Comparison of ENCODE assay signal across 8 mouse cellular contexts in genomic region chr8:80738388-80739154, GRCm38 (mm10). TPM values are rescaled to one million over a fixed set of nuclear protein-coding genes. Genes with fewer than 3 reads are reported as not detected.
DNase-seq lines count a peak whose midpoint lies in the region.

No protein-coding gene starts in this region.

- DNase-seq in NIH3T3 (ENCODE audit: low read depth): peak; percentile 74
- peak; percentile 51 for DNase-seq in cerebellum, adult 8-10 months
- peak; percentile 34 for DNase-seq in forelimb bud, embryonic 11.5 days (ENCODE audit: low read depth, low spot score)
- peak; percentile 55 for DNase-seq in heart, postnatal 4 days
- DNase-seq in layer of hippocampus, postnatal 25 days (ENCODE audit: extremely low spot score in 1 of 2, low spot score in 1 of 2): peak; percentile 49 to 53
- DNase-seq in lung, postnatal 25 days (ENCODE audit: low spot score): peak; percentile 7
- peak; percentile 85 for DNase-seq in retina, postnatal 1 day
- peak; percentile 44 to 64 for DNase-seq in thymus, postnatal 36 days

RNA-seq across cellular contexts. Expression of gene Smarca5, which starts 0.7 kb away (rescaled TPM):
- total RNA-seq in heart, postnatal 4 days (2021): 10 to 100 TPM; 43.4 to 44.8 TPM
- total RNA-seq in layer of hippocampus, postnatal 25 days (2021): 10 to 100 TPM; 54.1 to 58.3 TPM

Comparison
In these comparisons a context has a peak if more than half of its experiments do, and no peak if none do; other contexts are left out.
1. Peak in every context shown above with its lines: DNase-seq.
2. DNase-seq: peak in every context shown above with its lines; median percentile 85 in retina, postnatal 1 day; 74 in NIH3T3; 55 in heart, postnatal 4 days; 54 in thymus, postnatal 36 days; 51 in cerebellum, adult 8-10 months; 51 in layer of hippocampus, postnatal 25 days; 34 in forelimb bud, embryonic 11.5 days; 7 in lung, postnatal 25 days.